Mouse (Mus musculus): ENCODE data around the gene Rarb. TPM values are rescaled to one million over a fixed set of nuclear protein-coding genes. Genes with fewer than 3 reads are reported as not detected.

The Rarb gene
- polyA plus RNA-seq, 1 experiment from 2014 or later = 4.4 TPM

DNA sequence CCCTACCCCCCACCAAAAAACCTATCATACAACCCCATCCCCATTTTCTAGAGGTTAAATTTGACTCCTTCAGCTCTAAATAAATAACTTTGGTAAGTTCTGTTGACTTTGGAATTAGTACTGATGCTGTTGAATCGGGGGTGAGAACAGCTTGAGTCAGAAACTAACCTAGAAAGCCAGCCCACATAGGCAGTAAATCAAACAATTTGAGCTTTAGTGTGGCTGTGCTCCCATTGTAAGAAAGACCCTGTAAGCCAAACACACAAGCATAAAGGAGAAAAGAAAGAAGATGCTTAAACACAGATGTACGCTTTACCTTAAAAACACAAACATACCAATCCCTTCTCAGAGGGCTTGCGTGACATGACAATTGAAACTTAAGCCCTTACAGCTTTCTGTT lies 140.6 kb downstream of the Rarb start:
- Histone ChIP-seq H3K9me3 (ENCODE audit: low read length) (no peaks in the 10 kb centered on the region), H3K36me3 (ENCODE audit: insufficient read depth, low read length) (no peaks in the 10 kb centered on the region), H3K4me1 (ENCODE audit: insufficient read depth, low read depth, low read length) (no peaks in the 10 kb centered on the region), H3K4me2 (replicated peaks; ENCODE audit: low read depth, low read length) (no peak overlapping the region), H3K4me3 (ENCODE audit: low read depth, low read length) (no peak overlapping the region), H3K27ac (ENCODE audit: low read length) (no peak overlapping the region), H3K27me3 (replicated peaks; ENCODE audit: insufficient read depth, low read length) (no peaks in the 10 kb centered on the region), H3K9ac (replicated peaks; ENCODE audit: low read depth) (no peak overlapping the region)
- ATAC-seq = no peak
- DNase-seq (ENCODE audit: low spot score) = no peak
- 75% methylated on average over 3 of the region's 3 CpGs for WGBS
- TF ChIP-seq EP300 (IDR thresholded peaks at IDR 0.05) (no peak), CTCF (IDR thresholded peaks at IDR 0.05) (no peak)

DNA sequence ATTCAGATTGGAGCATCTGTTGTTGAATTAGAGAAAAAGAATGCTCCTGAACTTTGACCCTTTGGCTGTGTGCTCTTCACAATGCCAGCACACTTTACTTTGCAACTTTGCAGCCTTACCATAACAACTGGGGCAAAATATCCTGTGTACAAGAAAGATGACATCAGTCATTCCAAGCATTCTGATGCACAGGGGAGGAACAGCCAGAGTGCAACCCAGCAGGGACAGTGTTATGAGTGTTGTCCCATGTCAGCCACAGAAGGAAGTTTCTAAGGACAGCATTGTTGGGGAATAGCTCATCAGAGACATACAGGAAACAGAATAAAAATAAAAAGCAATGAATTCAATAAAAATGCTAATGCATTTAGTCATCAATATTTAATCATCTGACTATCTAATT lies 141.9 kb downstream of the Rarb start:
- no peaks in the 10 kb centered on the region for H3K27me3 ChIP-seq (replicated peaks; ENCODE audit: insufficient read depth, low read length)
- no peak for ATAC-seq
- H3K9ac ChIP-seq (replicated peaks; ENCODE audit: low read depth) = no peak overlapping the region
- no peak overlapping the region for H3K27ac ChIP-seq (ENCODE audit: low read length)
- H3K4me3 ChIP-seq (ENCODE audit: low read depth, low read length) = no peak overlapping the region
- H3K36me3 ChIP-seq (ENCODE audit: insufficient read depth, low read length) = no peaks in the 10 kb centered on the region
- TF ChIP-seq EP300 (IDR thresholded peaks at IDR 0.05) = no peak
- TF ChIP-seq CTCF (IDR thresholded peaks at IDR 0.05) = no peak
- no peaks in the 10 kb centered on the region for H3K9me3 ChIP-seq (ENCODE audit: low read length)
- H3K4me1 ChIP-seq (ENCODE audit: insufficient read depth, low read depth, low read length) = no peaks in the 10 kb centered on the region
- H3K4me2 ChIP-seq (replicated peaks; ENCODE audit: low read depth, low read length) = no peak overlapping the region
- no peak for DNase-seq (ENCODE audit: low spot score)

DNA sequence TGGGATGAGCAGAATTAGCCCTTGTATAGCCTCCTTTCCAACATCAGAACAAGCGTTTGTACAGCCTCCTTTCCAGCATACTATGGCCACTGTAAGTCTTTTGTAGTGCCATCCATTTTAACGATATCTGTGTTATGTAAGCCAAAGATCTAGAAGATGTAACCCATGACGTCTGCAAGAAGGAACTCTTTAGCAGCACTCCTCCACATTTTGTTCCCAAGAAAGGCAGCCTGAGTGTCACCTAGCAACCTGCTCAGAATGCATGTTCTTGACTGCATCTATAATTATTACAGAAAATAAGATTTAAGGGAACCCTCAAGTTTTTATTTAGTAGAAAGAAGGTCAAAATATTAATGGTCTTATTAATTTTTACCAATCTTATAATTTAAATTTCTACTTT lies 148.4 kb downstream of the Rarb start:
- H3K4me2 ChIP-seq (replicated peaks; ENCODE audit: low read depth, low read length) = no peak overlapping the region
- no peak overlapping the region for H3K27ac ChIP-seq (ENCODE audit: low read length)
- TF ChIP-seq CTCF (IDR thresholded peaks at IDR 0.05) = no peak
- H3K9ac ChIP-seq (replicated peaks; ENCODE audit: low read depth) = no peak overlapping the region
- DNase-seq (ENCODE audit: low spot score) = no peak
- no peak for ATAC-seq
- no peaks in the 10 kb centered on the region for H3K27me3 ChIP-seq (replicated peaks; ENCODE audit: insufficient read depth, low read length)
- H3K4me3 ChIP-seq (ENCODE audit: low read depth, low read length) = no peak overlapping the region
- no peaks in the 10 kb centered on the region for H3K9me3 ChIP-seq (ENCODE audit: low read length)
- no peaks in the 10 kb centered on the region for H3K4me1 ChIP-seq (ENCODE audit: insufficient read depth, low read depth, low read length)
- 70% methylated on average over 3 of the region's 3 CpGs for WGBS
- H3K36me3 ChIP-seq (ENCODE audit: insufficient read depth, low read length) = no peaks in the 10 kb centered on the region

DNA sequence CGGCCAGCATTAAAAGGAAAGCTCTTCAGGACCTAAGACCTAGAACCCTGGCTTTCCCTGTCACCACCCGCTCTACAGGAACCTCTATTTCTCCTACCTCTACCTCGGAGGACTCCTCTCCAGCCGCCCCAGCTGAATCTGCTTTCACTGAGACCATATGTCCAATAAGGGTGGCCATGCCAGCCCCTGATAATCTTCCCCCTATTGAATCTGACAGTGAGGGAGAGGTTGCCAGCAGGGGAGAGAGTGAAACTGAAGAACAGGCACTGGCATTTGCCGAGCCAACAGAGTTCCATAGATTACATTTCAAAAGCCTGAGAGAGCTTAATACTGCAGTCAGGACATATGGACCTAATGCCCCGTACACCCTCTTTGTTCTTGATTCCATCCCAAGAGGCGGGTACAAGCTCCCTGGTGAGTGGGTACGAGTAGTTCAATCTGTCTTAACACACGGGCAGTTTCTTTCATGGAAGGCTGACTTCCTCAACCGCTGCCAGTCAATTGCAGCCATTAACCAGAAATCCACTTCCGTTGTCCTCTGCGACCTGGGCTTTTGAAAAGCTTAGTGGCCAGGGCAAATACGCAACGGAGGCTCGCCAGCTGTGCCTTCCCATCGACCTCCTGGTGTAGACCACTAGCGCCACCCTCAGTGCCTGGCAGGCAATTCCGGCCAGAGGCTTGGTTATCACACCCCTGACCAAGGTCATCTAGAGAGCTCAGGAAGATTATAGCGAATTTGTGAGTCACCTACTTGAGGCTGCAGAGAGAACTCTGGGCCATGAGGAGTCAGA lies 179.6 kb downstream of the Rarb start:
- TF ChIP-seq EP300 (IDR thresholded peaks at IDR 0.05) = no peak
- TF ChIP-seq CTCF (IDR thresholded peaks at IDR 0.05) = no peak
- 93% methylated on average over 19 of the region's 19 CpGs for WGBS
- H3K4me1 ChIP-seq (ENCODE audit: insufficient read depth, low read depth, low read length) = no peaks in the 10 kb centered on the region
- H3K9me3 ChIP-seq (ENCODE audit: low read length) = 0 out of 2 replicates have a peak, but pooled peaks cover 6% of the 10 kb centered on the region
- no peaks in the 10 kb centered on the region for H3K36me3 ChIP-seq (ENCODE audit: insufficient read depth, low read length)
- H3K9ac ChIP-seq (replicated peaks; ENCODE audit: low read depth) = no peak overlapping the region
- no peaks in the 10 kb centered on the region for H3K27me3 ChIP-seq (replicated peaks; ENCODE audit: insufficient read depth, low read length)
- no peak for ATAC-seq
- DNase-seq (ENCODE audit: low spot score) = no peak
- no peak overlapping the region for H3K27ac ChIP-seq (ENCODE audit: low read length)
- no peak overlapping the region for H3K4me3 ChIP-seq (ENCODE audit: low read depth, low read length)
- no peak overlapping the region for H3K4me2 ChIP-seq (replicated peaks; ENCODE audit: low read depth, low read length)

DNA sequence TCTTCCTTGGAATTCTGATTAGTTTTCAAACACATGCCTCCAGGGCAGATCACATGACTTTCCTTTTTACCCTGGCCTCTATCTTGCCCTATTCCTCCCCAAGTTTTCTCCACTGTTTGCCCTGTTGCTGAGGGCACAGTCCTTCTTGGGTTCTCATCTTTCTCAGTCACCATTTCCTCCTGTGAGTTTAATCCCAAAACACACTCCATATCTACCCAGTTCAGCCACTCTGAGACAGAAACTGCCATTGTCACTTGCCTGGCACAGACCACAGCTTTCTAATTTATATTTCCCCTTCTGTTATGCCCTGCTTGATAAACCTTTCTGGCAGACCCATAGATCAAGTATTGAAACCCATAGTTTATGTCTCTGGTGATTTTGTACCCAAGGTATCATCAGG lies 205.0 kb downstream of the Rarb start:
- DNase-seq (ENCODE audit: low spot score) (no peak), ATAC-seq (no peak)
- Histone ChIP-seq H3K4me2 (replicated peaks; ENCODE audit: low read depth, low read length) (no peak overlapping the region), H3K27ac (ENCODE audit: low read length) (no peak overlapping the region), H3K4me1 (ENCODE audit: insufficient read depth, low read depth, low read length) (no peaks in the 10 kb centered on the region), H3K4me3 (ENCODE audit: low read depth, low read length) (no peak overlapping the region), H3K27me3 (replicated peaks; ENCODE audit: insufficient read depth, low read length) (no peaks in the 10 kb centered on the region), H3K9me3 (ENCODE audit: low read length) (no peaks in the 10 kb centered on the region), H3K9ac (replicated peaks; ENCODE audit: low read depth) (no peak overlapping the region), H3K36me3 (ENCODE audit: insufficient read depth, low read length) (no peaks in the 10 kb centered on the region)
- TF ChIP-seq CTCF (IDR thresholded peaks at IDR 0.05) (no peak), EP300 (IDR thresholded peaks at IDR 0.05) (no peak)

DNA sequence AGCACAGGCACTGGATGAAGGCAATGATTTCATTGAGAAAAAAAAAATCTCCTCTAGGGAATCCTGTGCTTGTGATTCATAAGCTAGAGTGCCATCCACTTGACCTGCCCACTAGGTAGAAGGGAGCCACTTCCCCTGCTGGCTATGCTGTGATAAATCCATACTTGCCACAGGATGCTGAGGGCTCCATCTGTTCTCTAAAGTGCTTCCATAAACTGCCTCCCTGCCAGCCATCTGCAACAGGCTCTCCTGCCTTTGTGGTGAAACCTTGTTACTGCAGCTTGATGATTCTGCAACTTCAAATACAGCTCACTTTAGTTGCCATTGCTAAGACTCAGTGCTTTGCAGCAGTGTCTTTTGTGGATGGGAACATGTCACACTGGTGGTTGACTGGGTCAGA lies 213.5 kb downstream of the Rarb start:
- no peak overlapping the region for H3K4me2 ChIP-seq (replicated peaks; ENCODE audit: low read depth, low read length)
- H3K4me3 ChIP-seq (ENCODE audit: low read depth, low read length) = no peak overlapping the region
- TF ChIP-seq EP300 (IDR thresholded peaks at IDR 0.05) (no peak), CTCF (IDR thresholded peaks at IDR 0.05) (peak; percentile 26)
- H3K27ac ChIP-seq (ENCODE audit: low read length) = no peak overlapping the region
- H3K27me3 ChIP-seq (replicated peaks; ENCODE audit: insufficient read depth, low read length) = no peaks in the 10 kb centered on the region
- ATAC-seq = no peak
- DNase-seq (ENCODE audit: low spot score) = peak; percentile 24
- no peaks in the 10 kb centered on the region; the same call in 1 of the 2 replicates for H3K4me1 ChIP-seq (ENCODE audit: insufficient read depth, low read depth, low read length)
- no peaks in the 10 kb centered on the region for H3K9me3 ChIP-seq (ENCODE audit: low read length)
- H3K9ac ChIP-seq (replicated peaks; ENCODE audit: low read depth) = no peak overlapping the region
- H3K36me3 ChIP-seq (ENCODE audit: insufficient read depth, low read length) = no peaks in the 10 kb centered on the region
